Mouse (Mus musculus) C2C12 (cell line): ENCODE results near the gene Epha4.

Experiments
- CEBPB ChIP-seq: IDR thresholded peaks from one replicate; pipeline ENCODE4 v1.6.1; 2011; ENCODE audit warnings: low read depth, mild to moderate bottlenecking, control low read depth, moderate library complexity
- CTCF ChIP-seq: IDR thresholded peaks from one replicate; pipeline ENCODE4 v1.5.1; 2011; ENCODE audit not compliant: control insufficient read depth, insufficient read depth, insufficient read length
- FOSL1 ChIP-seq: IDR thresholded peaks from one replicate; pipeline ENCODE4 v1.8.0; 2011; ENCODE audit warnings: mild to moderate bottlenecking, low read length; ENCODE audit not compliant: poor library complexity, insufficient read depth, severe bottlenecking
- MAX ChIP-seq: IDR thresholded peaks from one replicate; pipeline ENCODE4 v1.6.1; 2011; ENCODE audit warnings: mild to moderate bottlenecking, control low read depth
- MYOD1 ChIP-seq: IDR thresholded peaks from one replicate; pipeline ENCODE4 v1.6.1; 2011; ENCODE audit warnings: low read depth; ENCODE audit not compliant: control insufficient read depth, insufficient read length
- MYOG ChIP-seq: IDR thresholded peaks from one replicate; pipeline ENCODE4 v1.6.1; 2011; ENCODE audit not compliant: control insufficient read depth, insufficient read length; ENCODE audit errors: extremely low read depth
- USF1 ChIP-seq: IDR thresholded peaks from one replicate; pipeline ENCODE4 v1.6.1; 2011; ENCODE audit warnings: low read depth, mild to moderate bottlenecking, control low read depth, moderate library complexity

GRCm38 (mm10) chr1:77504813-77505212, 10.1 kb downstream of the Epha4 start:
- no peak for TF ChIP-seq CTCF
- no peak for TF ChIP-seq MYOG
- no peak for TF ChIP-seq MAX
- TF ChIP-seq USF1 = no peak
- TF ChIP-seq FOSL1 = no peak
- TF ChIP-seq CEBPB = no peak
- TF ChIP-seq MYOD1 = no peak
